Mouse (Mus musculus) kidney, postnatal 36 days (tissue): ENCODE results near the gene Fli1.

Experiments
- DNase-seq, 2 experiments: peaks; one replicate each; pipeline ENCODE4 v3.0.0; 2021 to 2022; ENCODE audit warnings: mixed read lengths in 2 of 2

The Fli1 gene

GRCm38 (mm10) chr9:32549462-32550384, 7.1 kb upstream of the Fli1 start:
- no peak for DNase-seq

GRCm38 (mm10) chr9:32546731-32547130, 4.1 kb upstream of the Fli1 start:
- DNase-seq: no peak

GRCm38 (mm10) chr9:32544731-32545661, 2.3 kb upstream of the Fli1 start:
- peak; percentile 66 to 70 for DNase-seq

- DNase-seq: peak in 1 of 2 experiments; percentile 25
These were observed 1.4 kb upstream of the Fli1 start for GRCm38 (mm10) chr9:32543923-32544575.

GRCm38 (mm10) chr9:32543040-32543581, 450 bp upstream of the Fli1 start:
- peak in 1 of 2 experiments; percentile 53 for DNase-seq

- peak; percentile 59 for DNase-seq
These were observed 1.3 kb downstream of the Fli1 start for GRCm38 (mm10) chr9:32541223-32541901.

- peak in 1 of 2 experiments; percentile 62 for DNase-seq
These were observed 2.0 kb downstream of the Fli1 start for GRCm38 (mm10) chr9:32540406-32541222.

GRCm38 (mm10) chr9:32540061-32540405, 2.6 kb downstream of the Fli1 start:
- DNase-seq: no peak

- DNase-seq: no peak
These were observed 3.3 kb downstream of the Fli1 start for GRCm38 (mm10) chr9:32539321-32539761.

GRCm38 (mm10) chr9:32538124-32538523, 4.5 kb downstream of the Fli1 start:
- DNase-seq: no peak

- DNase-seq: no peak
These were observed 5.0 kb downstream of the Fli1 start for GRCm38 (mm10) chr9:32537706-32538105.

- DNase-seq: no peak
These were observed 7.3 kb downstream of the Fli1 start for GRCm38 (mm10) chr9:32535201-32535955.

GRCm38 (mm10) chr9:32534025-32534615, 8.5 kb downstream of the Fli1 start:
- DNase-seq: no peak

- no peak for DNase-seq
These were observed 11.1 kb downstream of the Fli1 start for GRCm38 (mm10) chr9:32531588-32531987.

- no peak for DNase-seq
These were observed 11.7 kb downstream of the Fli1 start for GRCm38 (mm10) chr9:32530975-32531374.

- no peak for DNase-seq
These were observed 12.5 kb downstream of the Fli1 start for GRCm38 (mm10) chr9:32530188-32530587.

GRCm38 (mm10) chr9:32529594-32529993, 13.1 kb downstream of the Fli1 start:
- peak in 1 of 2 experiments; percentile 55 for DNase-seq

- DNase-seq: no peak
These were observed 15.3 kb downstream of the Fli1 start for GRCm38 (mm10) chr9:32527329-32527728.

- DNase-seq: peak in 1 of 2 experiments; percentile 47
These were observed 16.9 kb downstream of the Fli1 start for GRCm38 (mm10) chr9:32525787-32526186.
